Mouse (Mus musculus): ENCODE results near the gene Spin2d. TPM values are rescaled to one million over a fixed set of nuclear protein-coding genes. Genes with fewer than 3 reads are reported as not detected.
"Not testable (repeated sequence)": the region's sequence is repeated elsewhere in the genome, so short reads cannot be mapped to it uniquely, and the experiment has no call there.

Gene Spin2d
- not detected in 2 replicates for polyA plus RNA-seq (2012; ENCODE audit: insufficient read depth, low replicate concordance)

DNA sequence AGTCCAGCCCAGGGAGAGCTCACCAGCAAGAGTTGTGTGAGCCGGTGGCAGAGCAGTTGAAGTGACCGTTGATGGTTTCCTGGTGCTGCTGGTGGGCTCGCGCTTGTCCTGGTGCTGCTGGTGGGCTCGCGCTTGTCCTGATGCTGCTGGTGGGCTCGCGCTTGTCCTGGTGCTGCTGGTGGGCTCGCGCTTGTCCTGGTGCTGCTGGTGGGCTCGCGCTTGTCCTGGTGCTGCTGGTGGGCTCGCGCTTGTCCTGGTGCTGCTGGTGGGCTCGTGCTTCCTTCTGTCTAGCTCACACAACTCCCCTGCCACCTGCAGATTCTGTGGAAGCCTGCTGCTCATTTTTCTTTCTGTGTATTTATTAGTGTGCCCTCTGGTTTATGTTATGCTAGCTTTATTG is at the start of gene Spin2d:
Gene Spin2d (minus strand): TSS at position 101 of the 400 bp plus-strand sequence.
- not testable (repeated sequence) for H3K9me3 ChIP-seq; H3K36me3 ChIP-seq (replicated peaks; ENCODE audit: low read length); H3K4me1 ChIP-seq; H3K4me3 ChIP-seq (replicated peaks); H3K27me3 ChIP-seq (replicated peaks)

DNA sequence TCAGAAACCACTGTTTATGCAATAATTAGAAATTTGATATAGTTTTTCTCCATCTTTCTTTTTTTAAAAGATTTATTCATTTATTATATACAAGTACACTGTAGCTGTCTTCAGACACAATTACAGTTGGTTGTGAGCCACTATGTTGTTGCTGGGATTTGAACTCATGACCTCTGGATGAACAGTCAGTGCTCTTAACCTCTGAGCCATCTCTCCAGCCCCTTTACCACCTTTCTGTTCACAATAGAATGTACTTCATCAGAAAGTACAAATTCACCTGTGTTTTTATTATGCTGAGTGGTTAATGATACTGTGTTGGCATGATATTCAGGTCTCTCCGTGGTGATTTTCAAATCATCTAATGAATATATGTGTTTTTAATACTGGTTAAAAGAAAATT is 48.6 kb upstream of the Spin2d start:
- H3K4me1 ChIP-seq: peaks cover 5% of the 10 kb centered on the region

DNA sequence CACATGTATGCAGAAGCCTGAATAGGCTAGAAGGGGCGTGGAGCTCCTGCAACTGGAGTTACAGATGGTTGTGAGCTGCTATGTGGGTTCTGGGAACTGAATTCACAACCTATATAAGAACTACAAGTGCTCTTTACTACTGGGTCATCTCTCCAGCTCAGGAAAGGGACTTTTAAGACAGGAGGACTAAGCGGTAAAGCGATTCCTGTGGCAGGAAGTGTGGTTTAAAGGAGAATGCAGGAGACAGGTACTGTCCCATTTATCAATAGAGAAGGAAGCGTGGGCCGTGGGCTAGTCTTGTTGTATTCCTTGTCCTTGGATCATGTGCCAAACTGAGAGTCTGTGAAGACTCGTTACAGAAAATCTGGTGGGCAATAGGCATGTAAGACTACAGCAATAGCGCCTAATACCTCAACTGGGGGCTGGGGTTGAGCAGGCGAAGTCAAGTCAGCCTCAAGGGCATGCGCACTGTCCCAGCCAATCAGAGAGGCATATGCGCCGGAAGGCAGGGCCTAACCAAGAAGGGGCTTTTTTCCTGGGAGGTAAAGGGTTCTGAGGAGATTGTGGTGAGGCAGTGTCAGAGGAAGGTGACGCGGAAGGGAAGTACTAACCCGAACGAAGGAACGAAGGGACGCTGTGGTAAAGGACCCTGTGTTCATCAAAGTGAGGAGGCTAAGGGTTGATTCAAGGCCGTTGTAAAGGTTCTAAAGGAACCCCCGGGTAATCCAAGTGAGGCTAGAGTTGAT is 37.2 kb upstream of the Spin2d start, which contains the start of gene Xlr4b:
Gene Xlr4b (plus strand): TSS at position 515 of the 746 bp plus-strand sequence.
- H3K4me3 ChIP-seq (replicated peaks); H3K4me1 ChIP-seq; H3K9me3 ChIP-seq; H3K36me3 ChIP-seq (replicated peaks; ENCODE audit: low read length); H3K27me3 ChIP-seq (replicated peaks): not testable (repeated sequence)

More for the DNA sequence above, 48.6 kb upstream of the Spin2d start:
- H3K9me3 ChIP-seq: no peaks in the 10 kb centered on the region
- no peak overlapping the region for H3K4me3 ChIP-seq (replicated peaks)
- H3K27me3 ChIP-seq (replicated peaks): peaks cover 14% of the 10 kb centered on the region
- no peaks in the 10 kb centered on the region for H3K36me3 ChIP-seq (replicated peaks; ENCODE audit: low read length)
- no peak for TF ChIP-seq GATA1 (IDR thresholded peaks at IDR 0.05; ENCODE audit: borderline replicate concordance, low read length)
- TF ChIP-seq FLI1 (IDR thresholded peaks at IDR 0.05; ENCODE audit: low read length): no peak

DNA sequence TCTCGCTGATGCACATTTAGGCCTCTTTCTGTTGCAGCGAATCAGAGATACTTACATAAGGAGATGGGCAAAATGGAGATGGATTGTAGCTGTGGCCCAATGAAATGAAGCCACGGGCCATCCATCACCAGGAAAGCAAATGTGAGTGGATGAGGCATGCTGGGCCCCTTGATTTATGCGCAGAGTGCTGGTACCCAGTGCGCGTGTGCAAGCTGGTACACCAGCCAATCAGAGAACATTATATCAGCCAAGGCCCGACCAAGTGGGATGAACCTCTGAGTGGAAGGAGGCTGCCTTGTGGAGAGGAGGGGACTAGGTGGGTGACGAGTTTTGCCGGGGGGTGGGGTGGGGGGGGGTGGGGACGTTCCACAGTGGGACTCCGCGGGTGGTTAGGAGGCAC is 15.1 kb upstream of the Spin2d start, which contains the start of gene Xlr3b:
Gene Xlr3b (plus strand): TSS at position 274 of the 400 bp plus-strand sequence.
- H3K27me3 ChIP-seq (replicated peaks); H3K36me3 ChIP-seq (replicated peaks; ENCODE audit: low read length); H3K9me3 ChIP-seq; H3K4me1 ChIP-seq; H3K4me3 ChIP-seq (replicated peaks): not testable (repeated sequence)

DNA sequence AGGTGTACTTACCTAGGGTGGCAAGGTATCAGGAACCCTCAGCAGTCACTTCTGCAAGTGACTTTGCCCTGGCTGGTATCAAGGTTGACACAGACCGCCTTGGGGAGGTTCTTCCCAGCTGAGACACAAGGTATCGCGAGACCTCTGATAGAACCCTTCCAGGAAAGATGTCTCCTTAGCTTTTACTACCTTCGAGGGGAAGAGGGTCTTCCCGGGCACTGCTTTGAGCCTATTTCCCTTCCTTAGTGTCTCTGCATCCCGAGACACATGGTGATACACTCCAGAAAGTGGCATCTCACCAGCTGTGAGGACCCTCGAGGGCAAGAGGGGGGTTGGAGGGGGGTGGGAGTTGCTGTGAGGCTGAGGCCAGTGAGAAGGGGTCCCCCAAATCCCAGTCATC is 27.4 kb downstream of the Spin2d start, which contains the start of gene DXBay18:
Gene DXBay18 (minus strand): TSS at position 101 of the 400 bp plus-strand sequence.
- H3K4me1 ChIP-seq; H3K4me3 ChIP-seq (replicated peaks): not testable (repeated sequence)

DNA sequence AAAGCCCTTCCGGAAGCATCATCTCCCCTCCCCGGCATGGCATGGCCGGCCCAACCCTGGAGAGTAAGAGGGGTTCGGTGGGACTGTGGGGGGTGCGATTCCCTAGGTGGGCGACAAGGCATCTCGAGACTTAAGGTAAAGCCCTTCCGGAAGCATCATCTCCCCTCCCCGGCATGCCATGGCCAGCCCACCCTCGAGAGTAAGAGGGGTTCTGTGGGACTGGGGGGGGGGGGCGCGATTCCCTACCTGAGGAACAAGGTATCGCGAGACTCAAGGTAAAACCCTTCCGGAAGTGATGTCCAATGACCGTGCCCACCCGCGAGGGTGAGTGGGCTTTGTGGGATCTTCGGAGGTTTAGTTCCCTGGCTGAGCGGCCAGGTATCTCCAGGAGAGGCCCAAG is 28.3 kb downstream of the Spin2d start, which contains the start of gene Xlr5b:
Gene Xlr5b (plus strand): TSS at position 301 of the 400 bp plus-strand sequence.
- not testable (repeated sequence) for H3K4me1 ChIP-seq; H3K27me3 ChIP-seq (replicated peaks); H3K4me3 ChIP-seq (replicated peaks); H3K36me3 ChIP-seq (replicated peaks; ENCODE audit: low read length); H3K9me3 ChIP-seq

More for the DNA sequence above, 27.4 kb downstream of the Spin2d start, which contains the start of gene DXBay18:
- H3K27me3 ChIP-seq (replicated peaks); H3K9me3 ChIP-seq; H3K36me3 ChIP-seq (replicated peaks; ENCODE audit: low read length): not testable (repeated sequence)

DNA sequence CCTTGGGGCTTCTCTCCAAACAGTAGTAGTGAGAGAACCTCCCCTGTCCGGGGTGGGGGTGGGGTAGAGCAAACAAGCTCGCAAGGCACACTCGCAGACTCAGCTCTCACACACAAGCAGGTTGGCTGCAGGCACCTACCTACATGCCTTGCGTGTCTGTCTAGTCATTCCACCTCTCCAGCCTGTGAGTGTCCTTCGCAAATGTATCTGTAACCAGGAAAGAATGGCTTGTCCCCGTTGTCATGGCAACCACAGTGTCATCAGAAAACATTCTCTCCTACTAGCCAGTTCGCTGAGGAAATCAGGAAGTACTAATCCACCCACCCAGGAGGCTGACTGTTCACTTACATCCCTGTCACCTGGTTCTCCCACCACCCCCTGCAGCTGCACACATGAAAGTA is 33.6 kb downstream of the Spin2d start:
- H3K4me1 ChIP-seq; H3K27me3 ChIP-seq (replicated peaks); H3K9me3 ChIP-seq; H3K4me3 ChIP-seq (replicated peaks); H3K36me3 ChIP-seq (replicated peaks; ENCODE audit: low read length): not testable (repeated sequence)

Other genes with a start within 250 kb of the Spin2d start
- gene Zfp185, start 189.7 kb downstream of the Spin2d start, polyA plus RNA-seq (2012; ENCODE audit: insufficient read depth, low replicate concordance): not detected in 2 replicates
- gene Pnma5, start 139.9 kb downstream of the Spin2d start, polyA plus RNA-seq (2012; ENCODE audit: insufficient read depth, low replicate concordance): not detected in 2 replicates
- not detected in 2 replicates for gene Pnma3, start 112.2 kb downstream of the Spin2d start, polyA plus RNA-seq (2012; ENCODE audit: insufficient read depth, low replicate concordance)
- gene Xlr4a, start 94.5 kb downstream of the Spin2d start, polyA plus RNA-seq (2012; ENCODE audit: insufficient read depth, low replicate concordance): not detected in 2 replicates
- not detected in 2 replicates for gene Xlr3a, start 79.9 kb downstream of the Spin2d start, polyA plus RNA-seq (2012; ENCODE audit: insufficient read depth, low replicate concordance)
- gene Gm14685, start 59.9 kb downstream of the Spin2d start, polyA plus RNA-seq (2012; ENCODE audit: insufficient read depth, low replicate concordance): 0.03 TPM in 1 of 2 replicates, not detected in the other
- not detected in 2 replicates for gene Xlr5b, start 28.2 kb downstream of the Spin2d start, polyA plus RNA-seq (2012; ENCODE audit: insufficient read depth, low replicate concordance)
- gene DXBay18, start 27.5 kb downstream of the Spin2d start, polyA plus RNA-seq (2012; ENCODE audit: insufficient read depth, low replicate concordance): not detected in 2 replicates
- 0.17 TPM in 1 of 2 replicates, not detected in the other for gene Xlr3b, start 15.2 kb upstream of the Spin2d start, polyA plus RNA-seq (2012; ENCODE audit: insufficient read depth, low replicate concordance)
- gene Xlr4b, start 37.3 kb upstream of the Spin2d start, polyA plus RNA-seq (2012; ENCODE audit: insufficient read depth, low replicate concordance): 0.91 TPM in 1 of 2 replicates, not detected in the other
- gene F8a, start 51.3 kb upstream of the Spin2d start, polyA plus RNA-seq (2012; ENCODE audit: insufficient read depth, low replicate concordance): 18.9 and 42.4 TPM in 2 replicates
- gene Xlr4c, start 66.1 kb upstream of the Spin2d start, polyA plus RNA-seq (2012; ENCODE audit: insufficient read depth, low replicate concordance): 2.7 TPM in 1 of 2 replicates, not detected in the other
- not detected in 2 replicates for gene Xlr3c, start 88.4 kb upstream of the Spin2d start, polyA plus RNA-seq (2012; ENCODE audit: insufficient read depth, low replicate concordance)
- gene Xlr5a, start 116.0 kb upstream of the Spin2d start, polyA plus RNA-seq (2012; ENCODE audit: insufficient read depth, low replicate concordance): not detected in 2 replicates
- gene Xlr5c, start 116.0 kb upstream of the Spin2d start, polyA plus RNA-seq (2012; ENCODE audit: insufficient read depth, low replicate concordance): not detected in 2 replicates
- gene Gm45015, start 159.9 kb upstream of the Spin2d start, polyA plus RNA-seq (2012; ENCODE audit: insufficient read depth, low replicate concordance): not detected in 2 replicates
- 0.34 and 0.38 TPM in 2 replicates for gene Zfp275, start 165.6 kb upstream of the Spin2d start, polyA plus RNA-seq (2012; ENCODE audit: insufficient read depth, low replicate concordance)
- not detected in 2 replicates for gene Gm18336, start 221.7 kb upstream of the Spin2d start, polyA plus RNA-seq (2012; ENCODE audit: insufficient read depth, low replicate concordance)
- not detected in 2 replicates for gene Zfp92, start 234.1 kb upstream of the Spin2d start, polyA plus RNA-seq (2012; ENCODE audit: insufficient read depth, low replicate concordance)

Measured in megakaryocyte, embryonic 14.5 days (primary cell).